Mouse (Mus musculus): ENCODE data around the gene Akap17b. TPM values are rescaled to one million over a fixed set of nuclear protein-coding genes. Genes with fewer than 3 reads are reported as not detected.

The Akap17b gene
- polyA plus RNA-seq (2012): 0.31 and 0.33 TPM in 2 replicates

- TF ChIP-seq GATA1 (IDR thresholded peaks at IDR 0.05; ENCODE audit: low read length): no peak
These were observed at the start of gene Akap17b for GRCm38 (mm10) chrX:36644657-36645551. Gene Akap17b (minus strand): TSS chrX:36645395.

GRCm38 (mm10) chrX:36691365-36691764 is 46.2 kb upstream of the Akap17b start:
- no peak for TF ChIP-seq GATA1 (IDR thresholded peaks at IDR 0.05; ENCODE audit: low read length)

- TF ChIP-seq GATA1 (IDR thresholded peaks at IDR 0.05; ENCODE audit: low read length): no peak
These were observed 44.5 kb upstream of the Akap17b start for GRCm38 (mm10) chrX:36689655-36690054.

DNA sequence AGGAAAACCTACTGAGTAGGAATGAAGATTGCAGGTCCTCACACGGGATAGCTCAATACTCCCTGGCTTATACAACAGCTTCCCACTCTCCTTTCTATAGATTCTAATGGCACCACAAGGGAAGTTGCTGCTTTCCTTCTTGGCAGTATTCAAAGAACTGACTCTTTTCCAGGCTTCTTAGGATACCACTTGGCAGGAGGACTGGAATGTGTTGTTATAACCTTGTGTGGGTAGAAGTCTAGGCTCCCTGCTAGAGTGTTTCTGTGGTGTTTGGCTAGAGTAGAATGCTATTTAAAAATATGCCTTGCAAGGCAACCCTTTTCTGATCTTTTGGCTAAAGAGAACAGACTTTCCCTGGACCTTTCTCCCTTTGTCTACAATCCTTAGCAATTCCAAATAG is 31.6 kb upstream of the Akap17b start:
- no peak for TF ChIP-seq GATA1 (IDR thresholded peaks at IDR 0.05; ENCODE audit: low read length)

- no peak for TF ChIP-seq GATA1 (IDR thresholded peaks at IDR 0.05; ENCODE audit: low read length)
These were observed 27.5 kb upstream of the Akap17b start for GRCm38 (mm10) chrX:36672708-36673107.

- TF ChIP-seq GATA1 (IDR thresholded peaks at IDR 0.05; ENCODE audit: low read length): no peak
These were observed 5.1 kb downstream of the Akap17b start for GRCm38 (mm10) chrX:36640046-36640445.

DNA sequence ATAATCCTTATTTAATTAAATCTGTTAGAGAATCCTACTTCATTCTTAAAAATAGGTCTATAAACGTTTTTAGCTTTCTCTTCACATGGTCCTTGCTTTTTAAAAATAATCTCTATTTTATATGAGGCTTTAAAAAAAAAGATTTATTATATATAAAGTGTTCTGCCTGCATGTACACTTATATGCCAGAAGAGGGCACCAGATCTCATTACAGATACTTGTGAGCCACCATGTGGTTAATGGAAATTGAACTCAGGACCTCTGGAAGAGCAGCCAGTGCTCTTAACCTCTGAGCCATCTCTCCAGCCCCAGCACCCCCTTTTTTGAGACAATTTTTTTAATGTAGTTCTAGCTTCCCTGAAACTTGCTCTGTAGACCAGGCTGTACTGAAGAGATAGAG is 14.4 kb downstream of the Akap17b start:
- TF ChIP-seq GATA1 (IDR thresholded peaks at IDR 0.05; ENCODE audit: low read length): no peak

- TF ChIP-seq GATA1 (IDR thresholded peaks at IDR 0.05; ENCODE audit: low read length): no peak
These were observed 17.1 kb downstream of the Akap17b start for GRCm38 (mm10) chrX:36628102-36628501.

GRCm38 (mm10) chrX:36609117-36609516 is 36.1 kb downstream of the Akap17b start:
- TF ChIP-seq GATA1 (IDR thresholded peaks at IDR 0.05; ENCODE audit: low read length): no peak

DNA sequence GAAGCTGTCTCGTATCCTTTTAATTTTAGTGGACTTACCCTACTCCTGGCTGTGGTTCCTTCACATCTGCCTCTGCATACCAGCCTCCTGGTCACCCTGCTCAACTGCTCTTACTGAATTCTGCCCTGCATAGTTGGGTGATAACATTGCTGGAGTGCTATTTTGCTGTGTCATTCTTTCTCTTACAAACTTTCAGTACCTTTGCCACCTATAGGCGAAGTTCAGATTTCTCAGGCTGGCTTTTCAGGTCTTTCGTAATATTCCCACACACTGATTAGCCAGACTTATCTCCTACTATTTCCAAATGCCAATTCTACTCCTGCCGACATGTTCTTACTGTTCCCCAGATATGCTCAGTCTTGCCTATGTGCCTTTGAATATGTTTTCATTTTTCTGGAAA is 41.2 kb downstream of the Akap17b start:
- TF ChIP-seq GATA1 (IDR thresholded peaks at IDR 0.05; ENCODE audit: low read length): no peak

DNA sequence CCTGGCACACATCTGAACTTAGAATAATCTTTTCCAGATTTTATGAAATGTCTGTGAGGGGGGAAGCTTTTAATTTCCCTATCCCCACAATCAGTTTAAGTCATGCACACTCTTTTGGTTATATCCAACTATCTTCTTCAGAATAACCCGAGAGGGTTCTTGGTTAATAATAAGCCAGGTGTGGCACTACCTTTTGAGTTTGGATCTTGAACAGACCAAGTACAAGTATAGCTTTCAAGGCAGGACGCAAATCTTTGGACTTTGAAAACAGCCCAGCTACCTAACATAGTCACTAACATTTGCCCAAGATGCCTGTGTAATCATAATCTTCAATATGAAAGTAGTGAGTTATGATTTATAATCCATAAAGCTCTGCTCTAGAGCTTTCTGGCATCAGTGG is 42.3 kb downstream of the Akap17b start:
- no peak for TF ChIP-seq GATA1 (IDR thresholded peaks at IDR 0.05; ENCODE audit: low read length)

DNA sequence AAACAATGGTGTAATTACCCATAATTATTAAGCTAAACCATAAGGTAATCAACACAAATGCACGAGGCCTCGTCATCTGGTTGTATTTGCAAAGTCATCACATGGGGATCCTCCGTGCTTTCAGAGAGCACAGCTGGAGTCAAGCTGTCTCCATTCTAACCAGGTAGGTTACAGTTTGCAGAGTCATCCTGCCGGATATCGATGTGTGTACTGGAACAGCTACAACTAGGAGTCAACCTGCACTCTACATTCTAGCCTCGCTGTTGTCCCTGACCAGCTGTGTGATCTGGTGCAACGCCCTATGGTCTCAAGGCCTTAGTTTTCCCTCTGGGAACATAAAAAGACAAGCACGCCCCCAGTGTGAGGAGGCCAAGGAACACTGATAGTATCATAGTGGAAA is 45.1 kb downstream of the Akap17b start:
- no peak for TF ChIP-seq GATA1 (IDR thresholded peaks at IDR 0.05; ENCODE audit: low read length)

DNA sequence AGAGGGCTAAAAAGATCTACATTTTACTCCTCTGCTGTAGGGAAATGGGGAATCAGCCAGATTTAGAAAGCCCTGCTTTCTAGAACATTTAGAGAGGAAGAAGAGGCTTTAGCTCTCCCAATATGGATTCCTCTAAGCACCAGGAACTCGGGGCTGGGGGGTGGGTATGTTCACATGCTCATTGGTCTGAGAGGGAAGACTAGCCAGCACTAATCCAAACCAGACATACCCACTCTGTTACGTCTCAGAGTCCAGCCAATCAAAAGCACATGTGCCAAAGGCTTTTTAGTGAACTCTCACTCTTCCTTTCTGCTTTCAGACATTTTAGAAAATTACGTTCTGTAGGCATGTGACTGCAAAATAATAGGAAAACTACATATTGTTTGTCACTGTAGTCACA is 45.5 kb downstream of the Akap17b start:
- no peak for TF ChIP-seq GATA1 (IDR thresholded peaks at IDR 0.05; ENCODE audit: low read length)

GRCm38 (mm10) chrX:36598861-36599344 is 46.3 kb downstream of the Akap17b start:
- TF ChIP-seq GATA1 (IDR thresholded peaks at IDR 0.05; ENCODE audit: low read length): no peak

- TF ChIP-seq GATA1 (IDR thresholded peaks at IDR 0.05; ENCODE audit: low read length): no peak
These were observed 46.8 kb downstream of the Akap17b start for GRCm38 (mm10) chrX:36598390-36598810.

DNA sequence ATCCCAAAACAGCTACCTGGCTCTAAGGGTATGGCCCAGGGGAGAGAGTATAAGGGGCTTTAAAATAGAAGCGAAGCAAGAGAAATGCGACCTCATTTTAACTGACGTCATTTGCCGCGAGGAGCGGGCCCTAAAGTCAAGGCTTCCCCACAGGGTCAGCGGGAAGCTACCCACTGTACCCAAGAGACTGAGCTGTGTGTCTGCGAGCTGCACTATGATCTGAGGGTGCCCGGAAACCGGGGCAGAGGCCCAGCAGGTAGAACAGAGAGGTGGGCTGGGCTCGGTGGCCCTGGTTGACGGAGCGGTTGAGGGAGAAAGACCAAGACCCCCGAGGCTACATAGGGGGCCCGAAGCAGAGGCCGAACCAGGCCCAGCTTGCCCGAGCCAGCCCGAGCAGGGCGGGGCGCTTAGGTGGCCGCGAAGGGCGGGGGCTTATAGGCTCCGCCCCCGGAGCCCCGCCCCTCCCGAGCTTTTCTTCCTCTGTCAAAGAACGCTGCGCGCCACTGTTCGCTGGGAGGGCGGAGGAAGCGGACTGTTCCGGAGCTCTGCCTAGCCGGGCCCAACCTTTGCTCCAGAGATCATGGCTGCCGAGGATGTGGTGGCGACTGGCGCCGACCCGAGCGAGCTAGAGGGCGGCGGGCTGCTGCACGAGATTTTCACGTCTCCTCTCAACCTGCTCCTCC is 47.3 kb downstream of the Akap17b start, which contains the start of gene Pgrmc1:
TSS of gene Pgrmc1 (plus strand) at position 500 of the 683 bp plus-strand sequence.
- TF ChIP-seq GATA1 (IDR thresholded peaks at IDR 0.05; ENCODE audit: low read length): no peak

All from G1E-ER4 (cell line).